Mouse (Mus musculus) bone marrow, adult 2 months (tissue): ENCODE measurements around the gene Dnajc16. TPM values are rescaled to one million over a fixed set of nuclear protein-coding genes. Genes with fewer than 3 reads are reported as not detected.

Experiments used
- H3K27ac ChIP-seq: fragments of 200-500 bp; 2 replicates; pipeline ENCODE4 v1.5.1; 2012; ENCODE audit warnings: low read depth, mild to moderate bottlenecking, control low read depth, inconsistent platforms, low read length; ENCODE audit not compliant: control insufficient read depth, poor library complexity, insufficient read depth
- H3K4me1 ChIP-seq: fragments of 200-500 bp; 2 replicates; pipeline ENCODE4 v1.6.1; 2011; ENCODE audit warnings: low read length; ENCODE audit not compliant: control insufficient read depth, insufficient read depth
- H3K4me3 ChIP-seq: fragments of 200-500 bp; replicated peaks from 2 replicates; pipeline ENCODE3; 2011; ENCODE audit warnings: mild to moderate bottlenecking, low read depth, low read length, control low read depth; ENCODE audit not compliant: control insufficient read depth
- CTCF ChIP-seq: fragments of 200-500 bp; IDR thresholded peaks from 2 replicates; pipeline ENCODE4 v1.5.1; 2011; ENCODE audit warnings: low read length, control low read depth; ENCODE audit not compliant: control insufficient read depth, insufficient read depth
- POLR2A ChIP-seq: fragments of 200-500 bp; IDR thresholded peaks from 2 replicates; pipeline ENCODE4 v1.6.1; 2011; ENCODE audit warnings: low read depth, mild to moderate bottlenecking, control low read depth, low read length, borderline replicate concordance; ENCODE audit not compliant: control insufficient read depth
- WGBS: fragments of 180-500 bp; shearing (Covaris S2); methylation state at CpG from one replicate; pipeline ENCODE4 v1.1.7; 2018; 5-methylcytosine and 5-hydroxymethylcytosine counted together
- polyA plus RNA-seq: library from polyadenylated mRNA; stranded (reverse); fragments of >200 nt; gene quantifications from 2 replicates; pipeline ENCODE4 v1.2.4, GENCODE M21; 2011; ENCODE audit warnings: low replicate concordance; ENCODE audit not compliant: missing spikeins, insufficient read depth, insufficient read length

Gene Dnajc16
- polyA plus RNA-seq, 1 experiment, result 9.0 TPM

DNA sequence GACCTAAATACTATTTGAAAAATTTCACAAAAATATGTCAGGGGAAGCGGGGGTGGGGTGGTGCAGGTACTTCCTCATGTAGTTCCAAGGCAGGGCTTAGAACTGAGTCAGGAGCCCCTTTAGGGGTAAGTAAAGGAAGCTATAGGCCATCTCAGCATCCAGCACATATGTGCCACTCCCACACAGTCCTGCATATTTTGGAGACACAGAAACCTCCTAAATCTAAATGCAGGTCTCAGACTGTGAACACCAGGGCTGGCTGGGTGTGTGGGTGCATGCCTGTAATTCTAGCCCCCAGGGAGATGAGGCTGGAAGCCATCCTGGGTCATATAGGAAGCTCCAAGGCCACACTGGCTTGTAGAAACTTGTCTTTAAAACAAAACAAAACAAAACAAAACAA is 79.5 kb downstream of the Dnajc16 start:
- Histone ChIP-seq H3K4me3 (no peak overlapping the region), H3K4me1 (peaks cover 10% of the 10 kb centered on the region; the same call in 1 of the 2 replicates), H3K27ac (no peak overlapping the region)
- 78% methylated on average over 1 of the region's 1 CpGs for WGBS
- TF ChIP-seq CTCF (no peak), POLR2A (no peak)

Other genes starting within 250 kb of the Dnajc16 start
- gene Fblim1, start 184.8 kb downstream of the Dnajc16 start, polyA plus RNA-seq, result 1.2 and 9.3 TPM in 2 replicates
- gene Tmem82, start 172.3 kb downstream of the Dnajc16 start, polyA plus RNA-seq, result 0.57 and 1.8 TPM in 2 replicates
- gene Slc25a34, start 167.1 kb downstream of the Dnajc16 start, polyA plus RNA-seq, result 5.6 and 5.8 TPM in 2 replicates
- gene Plekhm2, start 126.0 kb downstream of the Dnajc16 start, polyA plus RNA-seq, result 16.5 and 24.5 TPM in 2 replicates
- 4.1 TPM in 1 of 2 replicates, not detected in the other for gene Rsc1a1, start 105.3 kb downstream of the Dnajc16 start, polyA plus RNA-seq
- 14.5 and 20.4 TPM in 2 replicates for gene Ddi2, start 67.5 kb downstream of the Dnajc16 start, polyA plus RNA-seq
- 1.8 TPM in 1 of 2 replicates, not detected in the other for gene Agmat, start 44.3 kb downstream of the Dnajc16 start, polyA plus RNA-seq
- gene Casp9, start 2.7 kb upstream of the Dnajc16 start, polyA plus RNA-seq, result 9.2 and 20.7 TPM in 2 replicates
- gene Cela2a, start 35.2 kb upstream of the Dnajc16 start, polyA plus RNA-seq, result not detected in 2 replicates
- not detected in 2 replicates for gene Ctrc, start 55.4 kb upstream of the Dnajc16 start, polyA plus RNA-seq
- gene Efhd2, start 84.0 kb upstream of the Dnajc16 start, polyA plus RNA-seq, result 15.9 and 23.8 TPM in 2 replicates
- 1.3 TPM in 1 of 2 replicates, not detected in the other for gene Fhad1, start 224.2 kb upstream of the Dnajc16 start, polyA plus RNA-seq